Mouse (Mus musculus): ENCODE data around the gene Rnf135. TPM values are rescaled to one million over a fixed set of nuclear protein-coding genes. Genes with fewer than 3 reads are reported as not detected.

Rnf135 gene
- polyA plus RNA-seq, 2 experiments, result 6.0 TPM

DNA sequence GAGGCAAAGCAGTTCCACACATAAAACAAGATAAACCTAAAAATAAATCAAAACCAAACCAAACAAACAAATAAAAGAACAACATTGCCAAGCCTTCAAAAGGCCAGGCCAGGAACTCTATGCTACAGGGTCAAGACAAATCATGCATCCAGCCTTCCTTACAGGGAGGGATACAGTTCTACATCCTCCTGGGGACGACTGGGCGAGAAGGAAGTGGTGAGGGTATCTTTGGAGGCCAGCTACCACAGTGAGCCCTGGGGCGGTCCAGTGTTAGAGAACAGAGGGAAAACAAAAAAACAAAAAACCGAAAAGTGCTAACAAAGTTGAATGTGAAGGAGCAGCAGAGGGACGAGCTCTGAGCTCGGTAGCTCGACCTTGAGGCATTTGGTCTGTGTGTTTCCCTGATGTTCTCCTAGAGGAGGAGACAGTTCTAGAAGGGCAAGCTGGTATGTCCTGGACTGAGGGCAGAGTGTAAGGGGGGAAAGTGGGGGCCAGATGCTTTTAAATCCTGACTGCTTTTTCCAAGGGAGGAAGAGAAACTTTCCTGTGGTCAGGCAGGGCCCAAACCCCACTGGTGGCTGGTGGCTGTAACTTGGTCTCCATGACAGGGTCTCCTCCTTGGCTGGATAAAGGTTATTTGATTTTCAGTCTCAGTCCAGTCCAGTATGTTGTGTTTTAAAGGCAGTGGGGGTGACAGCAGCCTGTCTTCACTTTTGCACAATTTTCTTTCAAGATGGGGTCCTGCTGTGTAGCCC lies 20.1 kb upstream of the Rnf135 start:
- Histone ChIP-seq H3K4me3 (replicated peaks; ENCODE audit: low read length) (no peak overlapping the region), H3K9me3 (ENCODE audit: control insufficient read depth, low read length) (no peaks in the 10 kb centered on the region), H3K9ac (ENCODE audit: low read depth, low read length, severe bottlenecking) (no peak overlapping the region), H3K27ac (replicated peaks; ENCODE audit: low read depth, low read length) (no peak overlapping the region), H3K4me2 (replicated peaks; ENCODE audit: low read depth, low read length, severe bottlenecking) (no peak overlapping the region), H3K36me3 (ENCODE audit: control insufficient read depth, insufficient read depth, low read length) (no peaks in the 10 kb centered on the region), H3K27me3 (ENCODE audit: control insufficient read depth, insufficient read depth, low read length) (no peaks in the 10 kb centered on the region), H3K4me1 (ENCODE audit: control insufficient read depth, insufficient read depth, low read length) (no peaks in the 10 kb centered on the region)
- DNase-seq (ENCODE audit: low spot score) (no peak), ATAC-seq (ENCODE audit: low FRiP score, low read depth) (no peak)
- WGBS, result 68% methylated on average over 7 of the region's 7 CpGs
- TF ChIP-seq POLR2A (IDR thresholded peaks at IDR 0.05; ENCODE audit: borderline replicate concordance, extremely low read depth, insufficient read depth, insufficient read length), result no peak

DNA sequence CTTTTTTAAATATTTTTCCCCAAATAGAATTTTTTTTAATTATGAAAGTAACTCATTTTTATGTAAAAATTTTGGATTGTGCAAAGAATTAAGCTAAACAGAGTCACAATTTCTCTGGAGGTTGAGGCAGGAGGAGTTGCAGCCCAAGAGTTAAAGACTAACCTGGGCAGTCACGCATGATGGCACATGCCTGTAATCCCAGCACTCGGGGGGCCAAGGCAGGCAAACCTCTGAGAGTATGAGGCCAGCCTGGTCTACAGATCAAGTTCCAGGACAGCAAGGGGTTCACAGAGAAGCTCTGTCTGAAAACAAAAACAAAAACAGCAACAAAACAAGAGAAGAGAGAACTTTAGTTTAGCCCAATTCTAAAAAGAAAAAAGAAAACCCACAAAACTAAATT lies 19.4 kb upstream of the Rnf135 start:
- ATAC-seq (ENCODE audit: low FRiP score, low read depth), result no peak
- Histone ChIP-seq H3K9ac (ENCODE audit: low read depth, low read length, severe bottlenecking) (no peak overlapping the region), H3K27me3 (ENCODE audit: control insufficient read depth, insufficient read depth, low read length) (no peaks in the 10 kb centered on the region), H3K9me3 (ENCODE audit: control insufficient read depth, low read length) (no peaks in the 10 kb centered on the region), H3K36me3 (ENCODE audit: control insufficient read depth, insufficient read depth, low read length) (no peaks in the 10 kb centered on the region), H3K4me2 (replicated peaks; ENCODE audit: low read depth, low read length, severe bottlenecking) (no peak overlapping the region), H3K4me3 (replicated peaks; ENCODE audit: low read length) (no peak overlapping the region), H3K27ac (replicated peaks; ENCODE audit: low read depth, low read length) (no peak overlapping the region), H3K4me1 (ENCODE audit: control insufficient read depth, insufficient read depth, low read length) (no peaks in the 10 kb centered on the region)
- no peak for DNase-seq (ENCODE audit: low spot score)
- TF ChIP-seq POLR2A (IDR thresholded peaks at IDR 0.05; ENCODE audit: borderline replicate concordance, extremely low read depth, insufficient read depth, insufficient read length), result no peak
- WGBS, result 51% methylated on average over 2 of the region's 2 CpGs

DNA sequence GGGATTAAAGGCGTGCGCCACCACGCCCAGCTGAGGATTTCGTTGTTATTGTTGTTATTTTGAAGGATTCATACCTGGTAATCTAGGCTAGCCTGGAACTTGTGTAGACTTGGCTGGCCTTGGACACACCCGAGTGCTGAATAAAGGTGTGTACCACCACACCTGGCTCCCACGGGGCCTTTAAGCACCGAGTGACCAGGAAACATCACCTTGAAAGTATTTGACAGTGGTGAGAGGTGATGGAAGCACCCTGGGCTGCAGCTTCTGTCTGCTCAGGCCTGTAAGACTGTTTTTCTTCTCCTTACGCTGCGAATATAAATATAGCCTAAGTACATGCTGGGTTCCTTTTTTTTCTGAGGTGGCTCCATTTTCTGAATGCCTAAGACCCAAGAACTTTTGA lies 15.5 kb upstream of the Rnf135 start:
- ATAC-seq (ENCODE audit: low FRiP score, low read depth), result no peak
- 89% methylated on average over 9 of the region's 9 CpGs for WGBS
- Histone ChIP-seq H3K9me3 (ENCODE audit: control insufficient read depth, low read length) (no peaks in the 10 kb centered on the region), H3K36me3 (ENCODE audit: control insufficient read depth, insufficient read depth, low read length) (no peaks in the 10 kb centered on the region), H3K4me2 (replicated peaks; ENCODE audit: low read depth, low read length, severe bottlenecking) (no peak overlapping the region), H3K4me3 (replicated peaks; ENCODE audit: low read length) (no peak overlapping the region), H3K4me1 (ENCODE audit: control insufficient read depth, insufficient read depth, low read length) (no peaks in the 10 kb centered on the region), H3K27me3 (ENCODE audit: control insufficient read depth, insufficient read depth, low read length) (no peaks in the 10 kb centered on the region), H3K9ac (ENCODE audit: low read depth, low read length, severe bottlenecking) (no peak overlapping the region), H3K27ac (replicated peaks; ENCODE audit: low read depth, low read length) (no peak overlapping the region)
- DNase-seq (ENCODE audit: low spot score), result no peak
- no peak for TF ChIP-seq POLR2A (IDR thresholded peaks at IDR 0.05; ENCODE audit: borderline replicate concordance, extremely low read depth, insufficient read depth, insufficient read length)

DNA sequence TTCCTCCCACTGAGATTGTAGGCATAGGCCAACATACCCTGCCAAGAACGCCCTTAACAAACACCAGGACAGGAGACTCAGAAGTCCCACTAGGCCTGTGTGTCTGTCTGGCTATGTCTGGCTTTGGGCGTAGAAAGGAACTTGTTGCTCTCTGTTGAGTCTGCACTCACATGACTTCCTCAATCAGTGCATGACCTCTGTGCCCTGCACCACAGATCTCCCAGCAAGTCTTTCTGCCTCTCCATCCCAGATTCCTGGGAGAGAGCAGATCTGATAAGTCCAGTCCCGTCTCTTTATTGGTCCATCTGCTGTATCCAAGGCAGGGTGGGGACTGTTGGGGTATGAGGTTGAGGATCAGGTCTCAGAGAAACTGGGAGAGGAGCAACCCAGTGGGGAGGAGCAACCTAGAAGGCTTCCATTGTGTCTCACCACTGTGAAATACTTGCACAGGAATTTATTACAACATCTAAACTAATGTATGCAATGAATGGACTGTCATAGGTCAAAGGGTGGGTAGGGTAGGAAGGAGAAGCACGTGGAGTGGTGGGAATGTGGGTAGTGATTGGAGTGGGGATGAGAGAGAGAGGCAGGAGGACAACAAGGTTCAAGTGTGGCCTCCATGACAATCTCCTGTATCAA lies 14.9 kb upstream of the Rnf135 start:
- Histone ChIP-seq H3K4me1 (ENCODE audit: control insufficient read depth, insufficient read depth, low read length) (no peaks in the 10 kb centered on the region), H3K4me3 (replicated peaks; ENCODE audit: low read length) (no peak overlapping the region), H3K4me2 (replicated peaks; ENCODE audit: low read depth, low read length, severe bottlenecking) (no peak overlapping the region), H3K36me3 (ENCODE audit: control insufficient read depth, insufficient read depth, low read length) (no peaks in the 10 kb centered on the region), H3K27ac (replicated peaks; ENCODE audit: low read depth, low read length) (no peak overlapping the region), H3K27me3 (ENCODE audit: control insufficient read depth, insufficient read depth, low read length) (no peaks in the 10 kb centered on the region), H3K9ac (ENCODE audit: low read depth, low read length, severe bottlenecking) (no peak overlapping the region), H3K9me3 (ENCODE audit: control insufficient read depth, low read length) (no peaks in the 10 kb centered on the region)
- no peak for DNase-seq (ENCODE audit: low spot score)
- ATAC-seq (ENCODE audit: low FRiP score, low read depth), result no peak
- no peak for TF ChIP-seq POLR2A (IDR thresholded peaks at IDR 0.05; ENCODE audit: borderline replicate concordance, extremely low read depth, insufficient read depth, insufficient read length)
- 68% methylated on average over 4 of the region's 4 CpGs for WGBS

DNA sequence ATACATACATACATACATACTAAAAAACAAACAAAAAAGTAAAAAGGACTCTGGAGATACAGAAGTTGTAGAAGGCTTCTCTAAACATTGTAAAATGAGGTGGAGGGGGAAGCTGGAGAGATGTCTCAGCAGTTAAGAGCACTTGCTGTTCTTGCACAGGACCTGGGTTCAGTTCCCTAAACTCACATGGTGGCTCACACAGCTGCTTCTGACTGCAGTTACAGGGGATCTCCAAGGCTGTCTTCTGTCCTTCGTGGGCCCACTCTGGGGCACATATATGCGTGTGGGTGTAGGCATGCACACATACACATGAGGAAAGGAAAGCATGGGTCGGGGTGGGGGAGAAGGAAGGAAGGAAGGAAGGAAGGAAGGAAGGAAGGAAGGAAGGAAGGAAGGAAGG lies 14.0 kb upstream of the Rnf135 start:
- no peak for TF ChIP-seq POLR2A (IDR thresholded peaks at IDR 0.05; ENCODE audit: borderline replicate concordance, extremely low read depth, insufficient read depth, insufficient read length)
- ATAC-seq (ENCODE audit: low FRiP score, low read depth), result no peak

More for the DNA sequence above, 14.0 kb upstream of the Rnf135 start:
- no peak overlapping the region for H3K9ac ChIP-seq (ENCODE audit: low read depth, low read length, severe bottlenecking)
- WGBS, result 90% methylated on average over 3 of the region's 3 CpGs
- no peaks in the 10 kb centered on the region for H3K4me1 ChIP-seq (ENCODE audit: control insufficient read depth, insufficient read depth, low read length)
- no peaks in the 10 kb centered on the region for H3K9me3 ChIP-seq (ENCODE audit: control insufficient read depth, low read length)
- no peak overlapping the region for H3K27ac ChIP-seq (replicated peaks; ENCODE audit: low read depth, low read length)
- DNase-seq (ENCODE audit: low spot score), result no peak
- no peaks in the 10 kb centered on the region for H3K27me3 ChIP-seq (ENCODE audit: control insufficient read depth, insufficient read depth, low read length)
- no peak overlapping the region for H3K4me3 ChIP-seq (replicated peaks; ENCODE audit: low read length)
- no peaks in the 10 kb centered on the region for H3K36me3 ChIP-seq (ENCODE audit: control insufficient read depth, insufficient read depth, low read length)
- H3K4me2 ChIP-seq (replicated peaks; ENCODE audit: low read depth, low read length, severe bottlenecking), result no peak overlapping the region

Measured in limb, embryonic 14.5 days (tissue).